Mouse (Mus musculus) heart, adult 2 months (tissue): ENCODE results near the gene Twist2.

ENCODE experiments used
- CTCF ChIP-seq: fragments of 200-600 bp; IDR thresholded peaks from 2 replicates; pipeline ENCODE4 v1.8.1; 2022; ENCODE audit warnings: antibody characterized with exemption, mild to moderate bottlenecking, moderate library complexity
- EP300 ChIP-seq: fragments of 200-500 bp; IDR thresholded peaks from 2 replicates; pipeline ENCODE4 v1.6.1; 2011; ENCODE audit warnings: low read depth, low read length, control low read depth; ENCODE audit not compliant: insufficient read depth
- POLR2A ChIP-seq: fragments of 200-500 bp; IDR thresholded peaks from 2 replicates; pipeline ENCODE4 v1.6.1; 2011; ENCODE audit warnings: mild to moderate bottlenecking, low read depth, low read length, control low read depth; ENCODE audit not compliant: insufficient read depth

- TF ChIP-seq EP300, result no peak
- TF ChIP-seq CTCF, result no peak
- no peak for TF ChIP-seq POLR2A
Measured at GRCm38 (mm10) chr1:91752931-91753330, 48.3 kb upstream of the Twist2 start.
